ENCODE assay signal across 8 mouse cellular contexts in the genomic region with DNA sequence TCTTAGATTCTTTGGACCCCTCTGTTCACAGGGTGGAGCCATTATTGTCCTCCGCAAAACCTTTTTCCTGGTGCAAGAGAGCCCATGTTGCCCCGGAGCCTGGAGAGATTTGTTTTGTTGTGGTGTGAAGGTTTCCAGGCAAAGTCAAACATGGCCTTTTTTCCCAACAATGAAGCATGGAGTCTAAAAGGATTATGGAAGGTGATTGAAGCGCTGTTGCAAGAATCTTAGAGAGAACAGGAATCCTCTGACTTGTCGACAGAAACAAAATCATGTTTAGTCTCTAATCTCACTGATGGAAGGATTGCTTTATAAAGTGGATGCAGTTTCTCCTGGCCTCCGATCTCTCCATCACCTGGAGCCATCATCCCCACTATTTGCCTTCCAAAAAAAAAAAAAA. TPM values are rescaled to one million over a fixed set of nuclear protein-coding genes. Genes with fewer than 3 reads are reported as not detected.
DNase-seq lines count a peak whose midpoint lies in the region; ATAC-seq and TF ChIP-seq lines count a peak whose summit lies in the region.

Syne1 (minus strand) TSS at position 101 of the 400 bp plus-strand sequence.

- TF ChIP-seq CTCF in gastrocnemius, adult 2 months (IDR thresholded peaks at IDR 0.05): no peak

- DNase-seq in frontal cortex, adult 2 months (ENCODE audit: extremely low spot score in 1 of 2, low spot score in 1 of 2): no peak
- no peak for DNase-seq in adrenal gland, postnatal 10 days
- DNase-seq in gastrocnemius, adult 2 months: no peak
- DNase-seq in spleen, postnatal 10 days (ENCODE audit: low spot score in 2 of 2): no peak
- no peak for DNase-seq in cerebellum, adult 8-10 months

- no peak for ATAC-seq in frontal cortex, adult (ENCODE audit: low TSS enrichment)
- ATAC-seq in hindbrain, embryonic 16.5 days: no peak

- peaks cover 10% of the 10 kb centered on the region for H3K4me1 ChIP-seq in hindbrain, embryonic 16.5 days (ENCODE audit: control insufficient read depth, insufficient read depth, low read depth, low read length)

- 74% methylated on average over 5 of the region's 5 CpGs for WGBS in hindbrain, embryonic 16.5 days
- 85% methylated on average over 5 of the region's 5 CpGs for WGBS in macrophage (ENCODE audit: missing documents)

- intact Hi-C loops in gastrocnemius, adult 2 months (cut with DNase I): loop anchor here (10.0 kb wide), 1 partner anchor 67 kb away; no protein-coding TSS in a partner anchor

- no peaks in the 10 kb centered on the region for H3K9me3 ChIP-seq in hindbrain, embryonic 16.5 days (ENCODE audit: control insufficient read depth, low read length)

- no peaks in the 10 kb centered on the region for H3K79me2 ChIP-seq in macrophage (ENCODE audit: inconsistent target)

- peak within 1 kb of the TSS; percentile 82 for H3K4me2 ChIP-seq in hindbrain, embryonic 16.5 days (ENCODE audit: low read length)

- peak within 1 kb of the TSS; percentile 76 for H3K4me3 ChIP-seq in gastrocnemius, adult 2 months
- peak within 1 kb of the TSS; percentile 81 for H3K4me3 ChIP-seq in hindbrain, embryonic 16.5 days (ENCODE audit: low read length)
- no peak within 1 kb of the TSS for H3K4me3 ChIP-seq in macrophage (ENCODE audit: inconsistent target)

- H3K36me3 ChIP-seq in hindbrain, embryonic 16.5 days (ENCODE audit: control insufficient read depth, insufficient read depth, low read length): no peaks in the 10 kb centered on the region
- no peaks in the 10 kb centered on the region for H3K36me3 ChIP-seq in macrophage (ENCODE audit: inconsistent target)

- H3K27me3 ChIP-seq in hindbrain, embryonic 16.5 days (replicated peaks; ENCODE audit: control insufficient read depth, insufficient read depth, low read length): no peaks in the 10 kb centered on the region

- peak within 1 kb of the TSS; percentile 89 for H3K9ac ChIP-seq in hindbrain, embryonic 16.5 days (ENCODE audit: low read depth, low read length)

- peak within 1 kb of the TSS; percentile 80 for H3K27ac ChIP-seq in gastrocnemius, adult 2 months
- peak within 1 kb of the TSS; percentile 91 for H3K27ac ChIP-seq in hindbrain, embryonic 16.5 days (ENCODE audit: low read depth, low read length)
- no peak within 1 kb of the TSS for H3K27ac ChIP-seq in macrophage

RNA-seq across cellular contexts. Expression of gene Syne1, which starts in this region (rescaled TPM):
- polyA plus RNA-seq in frontal cortex, adult 2 months (2012; rRNA removed): 152 and 163 TPM in 2 replicates
- total RNA-seq in adrenal gland, postnatal 10 days (2021): 10 to 100 TPM; 17.7 to 24.4 TPM
- total RNA-seq in gastrocnemius, adult 2 months (2021): 10 to 100 TPM; 54.5 to 67.7 TPM
- 15.1 and 18.7 TPM in 2 replicates for polyA plus RNA-seq in hindbrain, embryonic 16.5 days (2015; fragmentation: Nextera tagmentation; extraction: Ambion mirVana)
- 100 to 1,000 TPM in 18 of 26 experiments, 10 to 100 TPM in 8; 10.3 to 195 (median 112) TPM for total RNA-seq in macrophage (2018; cell fraction: chromatin; rRNA removed)
- 10 to 100 TPM; 14.6 to 26.9 (median 20.3) TPM for total RNA-seq in macrophage (2018; cell fraction: cytosol; rRNA removed)
- total RNA-seq in macrophage (2018; cell fraction: nucleus; rRNA removed): 10 to 100 TPM; 18.5 to 90.6 (median 56.4) TPM
- 8.9 to 17.8 TPM (median 14.6 TPM) in 3 replicates for polyA plus RNA-seq in macrophage (2018)
